Mouse (Mus musculus) neural tube, embryonic 11.5 days (tissue): ENCODE measurements at regions not wholly inside any gene's neighbourhood (a gene's known extent, or its start where the extent isn't known, plus 50 kb on each side); places are given as distances from the start of the nearest gene placed in this dataset.

ENCODE experiments used
- ATAC-seq: fragments of 200-750 bp; cut with Nextera tagmentation; 2 replicates; pipeline ENCODE4 v1.8.0; 2017; ENCODE audit warnings: moderate number of reproducible peaks, mild to moderate bottlenecking, moderate TSS enrichment, moderate library complexity; ENCODE audit not compliant: insufficient read depth, low FRiP score, low TSS enrichment
- DNase-seq: peaks from one replicate; pipeline ENCODE4 v3.0.0-alpha.2; 2015; ENCODE audit warnings: low spot score
- H3K27ac ChIP-seq: fragments of 300-500 bp; sonication (generic); 2 replicates; pipeline ENCODE4 v1.5.1; 2014; ENCODE audit warnings: low read depth, mild to moderate bottlenecking, low read length
- H3K27me3 ChIP-seq: fragments of 300-500 bp; sonication (generic); 2 replicates; pipeline ENCODE4 v1.6.1; 2014; ENCODE audit warnings: mild to moderate bottlenecking, low read length, mixed read lengths; ENCODE audit not compliant: control insufficient read depth, insufficient read depth
- H3K36me3 ChIP-seq: fragments of 300-500 bp; sonication (generic); 2 replicates; pipeline ENCODE4 v1.6.1; 2014; ENCODE audit warnings: mild to moderate bottlenecking, low read length, moderate library complexity, mixed read lengths; ENCODE audit not compliant: control insufficient read depth, insufficient read depth
- H3K4me1 ChIP-seq: fragments of 300-500 bp; sonication (generic); 2 replicates; pipeline ENCODE4 v1.6.1; 2014; ENCODE audit warnings: low read length, mixed read lengths; ENCODE audit not compliant: control insufficient read depth, insufficient read depth
- H3K4me2 ChIP-seq: fragments of 300-500 bp; sonication (generic); 2 replicates; pipeline ENCODE4 v1.6.1; 2014; ENCODE audit warnings: low read depth, mild to moderate bottlenecking, moderate library complexity
- H3K4me3 ChIP-seq: fragments of 300-500 bp; sonication (generic); 2 replicates; pipeline ENCODE4 v1.5.1; 2014; ENCODE audit warnings: low read depth, low read length
- H3K9ac ChIP-seq: fragments of 300-500 bp; sonication (generic); 2 replicates; pipeline ENCODE4 v1.6.1; 2014; ENCODE audit warnings: mild to moderate bottlenecking, low read length
- H3K9me3 ChIP-seq: fragments of 300-500 bp; sonication (generic); 2 replicates; pipeline ENCODE4 v1.6.1; 2016; ENCODE audit warnings: low read length; ENCODE audit not compliant: control insufficient read depth
- WGBS: fragments of 180-500 bp; shearing (Covaris S2); extraction: QIAGEN DNeasy Blood & Tissue Kit; methylation state at CpG from one replicate; pipeline ENCODE4 v1.1.7; 2014; 5-methylcytosine and 5-hydroxymethylcytosine counted together

GRCm38 (mm10) chr8:127958351-127959044 is 399.9 kb upstream of the Nrp1 start:
- Histone ChIP-seq H3K4me3 (no peak overlapping the region), H3K27me3 (no peaks in the 10 kb centered on the region), H3K36me3 (no peaks in the 10 kb centered on the region), H3K4me1 (no peaks in the 10 kb centered on the region), H3K4me2 (no peak overlapping the region), H3K9me3 (no peaks in the 10 kb centered on the region), H3K27ac (no peak overlapping the region), H3K9ac (no peak overlapping the region)
- DNase-seq: no peak
- WGBS: 68% methylated on average over 12 of the region's 12 CpGs
- ATAC-seq: no peak

DNA sequence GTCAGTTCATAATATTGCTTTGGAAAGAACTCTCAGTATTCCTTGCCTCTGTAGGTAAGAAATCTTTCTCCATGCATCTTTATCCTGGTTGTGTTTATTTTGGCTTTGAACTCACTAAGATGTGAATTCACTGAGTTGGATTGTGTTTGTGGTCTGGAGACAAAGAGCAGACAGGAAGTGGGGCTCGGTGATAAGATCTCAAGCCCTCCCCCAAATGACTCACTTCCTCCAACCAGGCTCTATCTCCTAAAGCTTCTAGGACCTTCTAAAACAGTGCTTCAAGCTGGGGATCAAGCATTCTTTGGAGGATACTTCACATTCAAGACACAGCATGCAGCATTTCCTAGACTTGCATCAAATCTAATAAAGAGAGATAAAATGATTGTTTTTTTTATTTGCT is 395.5 kb upstream of the Nrp1 start:
- H3K36me3 ChIP-seq: no peaks in the 10 kb centered on the region
- H3K27me3 ChIP-seq: no peaks in the 10 kb centered on the region
- no peak for DNase-seq
- no peak overlapping the region for H3K27ac ChIP-seq
- no peak for ATAC-seq
- no peaks in the 10 kb centered on the region for H3K4me1 ChIP-seq
- WGBS: 81% methylated on average over 1 of the region's 1 CpGs
- no peaks in the 10 kb centered on the region for H3K9me3 ChIP-seq
- H3K9ac ChIP-seq: no peak overlapping the region
- no peak overlapping the region for H3K4me2 ChIP-seq
- no peak overlapping the region for H3K4me3 ChIP-seq

- DNase-seq (no peak), ATAC-seq (no peak)
- Histone ChIP-seq H3K9me3 (no peaks in the 10 kb centered on the region), H3K4me3 (no peak overlapping the region), H3K9ac (no peak overlapping the region), H3K4me2 (no peak overlapping the region), H3K4me1 (no peaks in the 10 kb centered on the region), H3K27ac (no peak overlapping the region), H3K27me3 (no peaks in the 10 kb centered on the region), H3K36me3 (no peaks in the 10 kb centered on the region)
- WGBS: 94% methylated on average over 6 of the region's 6 CpGs
Observed at GRCm38 (mm10) chr8:127963625-127964024, 394.8 kb upstream of the Nrp1 start.

DNA sequence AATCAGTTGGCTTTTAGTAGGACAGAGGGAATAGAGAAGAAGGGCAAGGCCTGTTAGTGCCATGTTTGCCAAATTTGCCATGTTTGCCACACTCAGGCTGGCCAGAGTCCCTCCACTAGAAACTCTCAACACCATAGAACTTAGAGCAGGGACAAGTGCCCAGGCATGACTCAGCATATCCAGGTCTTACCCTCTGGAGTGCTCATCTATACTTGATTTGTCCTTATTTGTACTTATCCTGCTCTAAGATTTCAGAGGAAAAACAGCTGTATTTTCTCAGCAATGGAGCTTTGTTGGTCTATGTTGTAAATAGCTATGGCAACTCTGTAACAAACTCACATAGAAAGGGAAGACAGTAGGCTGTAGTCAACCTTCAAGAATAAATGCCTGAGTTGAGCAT is 393.6 kb upstream of the Nrp1 start:
- DNase-seq: no peak
- ATAC-seq: no peak
- no peak overlapping the region for H3K4me2 ChIP-seq
- no peaks in the 10 kb centered on the region for H3K27me3 ChIP-seq
- no peak overlapping the region for H3K9ac ChIP-seq
- H3K4me3 ChIP-seq: no peak overlapping the region
- H3K9me3 ChIP-seq: no peaks in the 10 kb centered on the region
- H3K36me3 ChIP-seq: no peaks in the 10 kb centered on the region
- H3K27ac ChIP-seq: no peak overlapping the region
- no peaks in the 10 kb centered on the region for H3K4me1 ChIP-seq

GRCm38 (mm10) chr8:127965341-127965740 is 393.1 kb upstream of the Nrp1 start:
- 83% methylated on average over 2 of the region's 2 CpGs for WGBS
- Histone ChIP-seq H3K9ac (no peak overlapping the region), H3K27ac (no peak overlapping the region), H3K36me3 (no peaks in the 10 kb centered on the region), H3K4me1 (no peaks in the 10 kb centered on the region), H3K4me2 (no peak overlapping the region), H3K9me3 (no peaks in the 10 kb centered on the region), H3K4me3 (no peak overlapping the region), H3K27me3 (no peaks in the 10 kb centered on the region)
- no peak for DNase-seq
- ATAC-seq: no peak

DNA sequence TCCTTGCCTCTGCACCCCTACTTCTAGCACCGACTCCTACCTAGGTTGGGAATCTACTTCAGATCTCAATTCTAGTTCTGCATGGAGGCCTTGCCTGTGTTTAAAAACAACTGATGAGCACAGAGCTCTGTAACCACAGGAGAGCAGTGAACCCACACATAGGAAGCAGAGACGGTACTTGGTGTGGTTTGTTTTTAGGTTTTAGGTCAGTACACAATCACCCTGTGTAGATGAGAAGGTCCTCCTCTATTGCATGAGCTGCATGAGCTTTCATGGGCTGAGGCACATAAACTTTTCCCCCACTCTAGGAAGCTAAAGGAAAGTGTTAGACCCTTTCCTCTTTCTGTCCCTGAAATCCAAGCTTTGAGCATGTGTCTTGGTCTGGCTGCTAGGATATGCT is 390.4 kb upstream of the Nrp1 start:
- Histone ChIP-seq H3K4me1 (no peaks in the 10 kb centered on the region), H3K36me3 (no peaks in the 10 kb centered on the region), H3K27ac (no peak overlapping the region), H3K9me3 (no peaks in the 10 kb centered on the region), H3K9ac (no peak overlapping the region), H3K4me2 (no peak overlapping the region), H3K27me3 (no peaks in the 10 kb centered on the region), H3K4me3 (no peak overlapping the region)
- no peak for ATAC-seq
- 90% methylated on average over 2 of the region's 2 CpGs for WGBS
- DNase-seq: no peak

- Histone ChIP-seq H3K9ac (no peak overlapping the region), H3K27ac (no peak overlapping the region), H3K4me2 (no peak overlapping the region), H3K36me3 (no peaks in the 10 kb centered on the region), H3K27me3 (no peaks in the 10 kb centered on the region), H3K4me3 (no peak overlapping the region), H3K9me3 (no peaks in the 10 kb centered on the region), H3K4me1 (no peaks in the 10 kb centered on the region)
- WGBS: 93% methylated on average over 2 of the region's 2 CpGs
- no peak for ATAC-seq
- no peak for DNase-seq
Observed at GRCm38 (mm10) chr8:127973194-127973593, 385.2 kb upstream of the Nrp1 start.

- H3K27ac ChIP-seq: no peak overlapping the region
- H3K4me3 ChIP-seq: no peak overlapping the region
- WGBS: 55% methylated on average over 2 of the region's 2 CpGs
- H3K4me2 ChIP-seq: no peak overlapping the region
- H3K4me1 ChIP-seq: no peaks in the 10 kb centered on the region
- DNase-seq (no peak), ATAC-seq (no peak)
- H3K27me3 ChIP-seq: no peaks in the 10 kb centered on the region
- H3K9me3 ChIP-seq: no peaks in the 10 kb centered on the region
- H3K36me3 ChIP-seq: no peaks in the 10 kb centered on the region
- H3K9ac ChIP-seq: no peak overlapping the region
Observed at GRCm38 (mm10) chr8:127977746-127978145, 380.7 kb upstream of the Nrp1 start.

- H3K27ac ChIP-seq: no peak overlapping the region
- no peaks in the 10 kb centered on the region for H3K27me3 ChIP-seq
- no peak overlapping the region for H3K4me2 ChIP-seq
- H3K36me3 ChIP-seq: no peaks in the 10 kb centered on the region
- no peaks in the 10 kb centered on the region for H3K4me1 ChIP-seq
- H3K9ac ChIP-seq: no peak overlapping the region
- DNase-seq (no peak), ATAC-seq (no peak)
- no peak overlapping the region for H3K4me3 ChIP-seq
- no peaks in the 10 kb centered on the region for H3K9me3 ChIP-seq
- 83% methylated on average over 5 of the region's 5 CpGs for WGBS
Observed at GRCm38 (mm10) chr8:127979180-127980030, 379.0 kb upstream of the Nrp1 start.
